Comparison of ENCODE assay signal across 17 mouse cellular contexts in genomic region chr3:37835687-37836086, GRCm38 (mm10).
"Had no signal": no experiment of that assay in that cellular context is flagged by ENCODE, and none has a peak within 500 bp of the region (broad histone marks: within the 10 kb centered on the region; RNA-seq: fewer than 3 reads in every experiment).

No protein-coding gene starts in this region.

- H3K27ac ChIP-seq: midbrain, embryonic 10.5 days; midbrain, embryonic 12.5 days; neural tube, embryonic 13.5 days; neural tube, embryonic 15.5 days had no signal

- H3K27me3 ChIP-seq: midbrain, embryonic 12.5 days; neural tube, embryonic 13.5 days; neural tube, embryonic 15.5 days had no signal

- H3K36me3 ChIP-seq: midbrain, embryonic 10.5 days; midbrain, embryonic 12.5 days; neural tube, embryonic 13.5 days; neural tube, embryonic 15.5 days had no signal

- H3K4me1 ChIP-seq: midbrain, embryonic 10.5 days; midbrain, embryonic 12.5 days; neural tube, embryonic 13.5 days; neural tube, embryonic 15.5 days had no signal

- DNase-seq: lung, embryonic 14.5 days; lung, postnatal 10 days; midbrain, embryonic 14.5 days; retina, postnatal 1 day; right cerebral cortex, adult 18-20 months; right cerebral cortex, postnatal 25 days; right cerebral cortex, postnatal 4 days; spleen, adult 18-20 months; thymus, adult 18-20 months; thymus, postnatal 14 days; thymus, postnatal 36 days had no signal

- ATAC-seq: midbrain, embryonic 16.5 days had no signal

- H3K4me3 ChIP-seq: midbrain, embryonic 10.5 days; midbrain, embryonic 12.5 days; myocyte; neural tube, embryonic 13.5 days; neural tube, embryonic 15.5 days had no signal

- H3K9ac ChIP-seq: lung, embryonic 14.5 days; midbrain, embryonic 12.5 days; neural tube, embryonic 13.5 days; neural tube, embryonic 15.5 days had no signal

- H3K4me2 ChIP-seq: lung, embryonic 14.5 days; midbrain, embryonic 12.5 days; neural tube, embryonic 13.5 days; neural tube, embryonic 15.5 days had no signal

- H3K9me3 ChIP-seq: midbrain, embryonic 10.5 days; midbrain, embryonic 12.5 days; neural tube, embryonic 13.5 days; neural tube, embryonic 15.5 days had no signal
